Mouse (Mus musculus) MEL (cell line): ENCODE data around the gene Cnih3. TPM values are rescaled to one million over a fixed set of nuclear protein-coding genes. Genes with fewer than 3 reads are reported as not detected.

Source experiments
- DNase-seq: peaks from one replicate; pipeline ENCODE4 v3.0.0; 2011; ENCODE audit warnings: low read depth, low spot score
- H3K27ac ChIP-seq: 2 replicates; pipeline ENCODE4 v1.5.1; 2012; ENCODE audit warnings: low read depth, mild to moderate bottlenecking, control low read depth, low read length, moderate library complexity; ENCODE audit not compliant: control insufficient read depth
- H3K27me3 ChIP-seq, 2 experiments: fragments of 150-350 bp in 1 of 2; sonication (generic) in 1 of 2; 2 replicates each; pipeline ENCODE4 v1.6.1; 2012; ENCODE audit warnings: low read length in 2 of 2, mild to moderate bottlenecking in 2 of 2, improper control_type of control experiment in 1 of 2, moderate library complexity in 1 of 2; ENCODE audit not compliant: insufficient read depth in 2 of 2, control insufficient read depth in 1 of 2
- H3K36me3 ChIP-seq, 2 experiments: 2 replicates each; pipeline ENCODE4 v1.6.1; 2012 to 2014; ENCODE audit warnings: low read length in 2 of 2, improper control_type of control experiment in 1 of 2, inconsistent platforms in 1 of 2, mild to moderate bottlenecking in 1 of 2; ENCODE audit not compliant: insufficient read depth in 2 of 2, control insufficient read depth in 1 of 2
- H3K4me1 ChIP-seq, 2 experiments: fragments of 150-350 bp in 1 of 2; sonication (generic) in 1 of 2; 2 replicates each; pipeline ENCODE4 v1.6.1; 2012; ENCODE audit warnings: low read length in 2 of 2, improper control_type of control experiment in 1 of 2, mild to moderate bottlenecking in 1 of 2; ENCODE audit not compliant: insufficient read depth in 2 of 2, control insufficient read depth in 1 of 2
- H3K4me3 ChIP-seq, 2 experiments: fragments of 150-350 bp in 1 of 2; sonication (generic) in 1 of 2; 2 replicates each; pipeline ENCODE4 v1.5.1; 2012; ENCODE audit warnings: low read depth in 2 of 2, low read length in 2 of 2, mild to moderate bottlenecking in 2 of 2, moderate library complexity in 2 of 2, control low read depth in 1 of 2, improper control_type of control experiment in 1 of 2; ENCODE audit not compliant: control insufficient read depth in 1 of 2, insufficient read depth in 1 of 2
- H3K79me2 ChIP-seq: 2 replicates; pipeline ENCODE4 v1.6.1; 2012; ENCODE audit warnings: mild to moderate bottlenecking, low read length, moderate library complexity; ENCODE audit not compliant: control insufficient read depth, poor library complexity, insufficient read depth
- H3K9ac ChIP-seq: 2 replicates; pipeline ENCODE4 v1.6.1; 2012; ENCODE audit warnings: low read depth, mild to moderate bottlenecking, control low read depth, low read length, moderate library complexity; ENCODE audit not compliant: control insufficient read depth, poor library complexity, severe bottlenecking
- H3K9me3 ChIP-seq: fragments of 150-350 bp; sonication (generic); replicated peaks from 2 replicates; pipeline ENCODE4 v1.6.1; 2012; ENCODE audit warnings: mild to moderate bottlenecking, low read length, improper control_type of control experiment, moderate library complexity; ENCODE audit not compliant: insufficient read depth
- BHLHE40 ChIP-seq: IDR thresholded peaks from 2 replicates; pipeline ENCODE4 v1.6.1; 2012; ENCODE audit warnings: low read depth, mild to moderate bottlenecking, inconsistent platforms, low read length, improper control_type of control experiment, borderline replicate concordance
- CHD1 ChIP-seq: IDR thresholded peaks from 2 replicates; pipeline ENCODE4 v1.6.1; 2012; ENCODE audit warnings: low read depth, mild to moderate bottlenecking, inconsistent platforms, low read length, improper control_type of control experiment
- CHD2 ChIP-seq: IDR thresholded peaks from 2 replicates; pipeline ENCODE4 v1.6.1; 2011; ENCODE audit warnings: low read length, improper control_type of control experiment
- E2F4 ChIP-seq: IDR thresholded peaks from 2 replicates; pipeline ENCODE4 v1.6.1; 2011; ENCODE audit warnings: low read depth, low read length, improper control_type of control experiment, borderline replicate concordance
- ETS1 ChIP-seq: IDR thresholded peaks from 2 replicates; pipeline ENCODE4 v1.6.1; 2012; ENCODE audit warnings: low read depth, mild to moderate bottlenecking, inconsistent platforms, low read length, improper control_type of control experiment, moderate library complexity
- GABPA ChIP-seq: IDR thresholded peaks from 2 replicates; pipeline ENCODE4 v1.6.1; 2012; ENCODE audit warnings: low read depth, mild to moderate bottlenecking, inconsistent platforms, low read length, improper control_type of control experiment, moderate library complexity
- GATA1 ChIP-seq: IDR thresholded peaks from 2 replicates; pipeline ENCODE4 v1.6.1; 2011; ENCODE audit warnings: low read depth, low read length, improper control_type of control experiment
- MAFK ChIP-seq: IDR thresholded peaks from 2 replicates; pipeline ENCODE4 v1.6.1; 2011; ENCODE audit warnings: low read depth, mild to moderate bottlenecking, low read length, improper control_type of control experiment, borderline replicate concordance
- MAX ChIP-seq: IDR thresholded peaks from 2 replicates; pipeline ENCODE4 v1.6.1; 2011; ENCODE audit warnings: low read length, improper control_type of control experiment
- MAZ ChIP-seq: IDR thresholded peaks from 2 replicates; pipeline ENCODE4 v1.6.1; 2012; ENCODE audit warnings: low read depth, mild to moderate bottlenecking, inconsistent platforms, low read length, improper control_type of control experiment
- MEF2A ChIP-seq: IDR thresholded peaks from 2 replicates; pipeline ENCODE4 v1.6.1; 2014; ENCODE audit warnings: low read depth, mild to moderate bottlenecking, inconsistent platforms, low read length, improper control_type of control experiment; ENCODE audit not compliant: poor library complexity, insufficient replicate concordance, severe bottlenecking; ENCODE audit errors: extremely low read depth
- MYB ChIP-seq: IDR thresholded peaks from 2 replicates; pipeline ENCODE4 v1.6.1; 2011; ENCODE audit warnings: mild to moderate bottlenecking, low read depth, low read length, improper control_type of control experiment
- MYC ChIP-seq: IDR thresholded peaks from 2 replicates; pipeline ENCODE4 v1.6.1; 2011; ENCODE audit warnings: low read depth, mild to moderate bottlenecking, low read length, improper control_type of control experiment, moderate library complexity
- NELFE ChIP-seq: IDR thresholded peaks from 2 replicates; pipeline ENCODE4 v1.6.1; 2011; ENCODE audit warnings: low read depth, low read length, improper control_type of control experiment
- POLR2A ChIP-seq, 2 experiments: IDR thresholded peaks; 2 replicates each; pipeline ENCODE4 v1.6.1; 2011 to 2012; ENCODE audit warnings: low read length in 2 of 2, mild to moderate bottlenecking in 2 of 2, control low read depth in 1 of 2, improper control_type of control experiment in 1 of 2, low read depth in 1 of 2, moderate library complexity in 1 of 2; ENCODE audit not compliant: control insufficient read depth in 1 of 2, insufficient read depth in 1 of 2, poor library complexity in 1 of 2
- POLR2AphosphoS2 ChIP-seq: IDR thresholded peaks from 2 replicates; pipeline ENCODE4 v1.6.1; 2011; ENCODE audit warnings: low read length, improper control_type of control experiment
- RAD21 ChIP-seq: IDR thresholded peaks from 2 replicates; pipeline ENCODE4 v1.6.1; 2011; ENCODE audit warnings: mild to moderate bottlenecking, low read depth, low read length, improper control_type of control experiment
- SIN3A ChIP-seq: IDR thresholded peaks from 2 replicates; pipeline ENCODE4 v1.6.1; 2012; ENCODE audit warnings: low read length, improper control_type of control experiment, inconsistent platforms
- TCF12 ChIP-seq: IDR thresholded peaks from 2 replicates; pipeline ENCODE4 v1.6.1; 2014; ENCODE audit warnings: low read depth, mild to moderate bottlenecking, inconsistent platforms, low read length, improper control_type of control experiment, moderate library complexity
- UBTF ChIP-seq: IDR thresholded peaks from 2 replicates; pipeline ENCODE4 v1.6.1; 2012; ENCODE audit warnings: low read depth, mild to moderate bottlenecking, inconsistent platforms, low read length, improper control_type of control experiment, moderate library complexity, borderline replicate concordance; ENCODE audit not compliant: insufficient read depth
- USF2 ChIP-seq, 2 experiments: IDR thresholded peaks; 2 replicates each; pipeline ENCODE4 v1.6.1; 2011 to 2012; ENCODE audit warnings: improper control_type of control experiment in 2 of 2, low read length in 2 of 2, borderline replicate concordance in 1 of 2, inconsistent platforms in 1 of 2, low read depth in 1 of 2, mild to moderate bottlenecking in 1 of 2; ENCODE audit not compliant: insufficient read depth in 1 of 2
- ZC3H11A ChIP-seq: IDR thresholded peaks from 2 replicates; pipeline ENCODE4 v1.6.1; 2012; ENCODE audit warnings: low read depth, mild to moderate bottlenecking, inconsistent platforms, low read length, improper control_type of control experiment
- ZKSCAN1 ChIP-seq: IDR thresholded peaks from 2 replicates; pipeline ENCODE4 v1.6.1; 2012; ENCODE audit warnings: low read depth, mild to moderate bottlenecking, inconsistent platforms, low read length, improper control_type of control experiment, moderate library complexity
- polyA plus RNA-seq, 2 experiments: library from polyadenylated mRNA; stranded (reverse) in 1 of 2; unstranded in 1 of 2; fragments of >175 nt in 1 of 2; fragments of >200 nt in 1 of 2; gene quantifications; 2 replicates each; pipeline versions ENCODE4 v1.2.1 to v1.2.4; 2012; ENCODE audit warnings: low replicate concordance in 2 of 2, low read depth in 1 of 2; ENCODE audit not compliant: insufficient read length in 2 of 2, insufficient read depth in 1 of 2, missing spikeins in 1 of 2
- total RNA-seq: library from RNA; depleted of rRNA; stranded (reverse); fragments of 300-350 nt; gene quantifications from 2 replicates; pipeline ENCODE4 v1.2.3, GENCODE M21; 2012

Gene Cnih3
- total and polyA plus RNA-seq, 3 experiments = not detected

DNA sequence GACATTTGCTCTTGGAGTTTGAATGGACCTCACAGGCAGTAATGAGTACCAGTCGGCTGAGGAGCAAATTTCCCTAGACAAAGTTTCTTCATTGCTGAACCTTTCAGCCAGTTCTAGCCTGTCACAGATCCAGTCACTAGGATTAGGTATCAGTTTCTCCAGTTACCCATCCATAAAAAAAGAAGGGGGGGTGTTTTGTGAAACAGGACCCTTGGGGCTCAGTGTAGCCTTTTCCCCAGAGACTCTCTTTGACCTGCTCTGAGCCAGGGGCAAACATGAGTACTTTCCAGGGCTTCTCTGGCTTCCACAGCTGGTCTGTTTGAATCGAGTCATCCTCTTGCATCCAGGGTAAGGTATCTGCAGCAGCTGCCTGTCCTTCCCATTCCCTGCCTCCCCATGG lies 5.4 kb downstream of the Cnih3 start:
- DNase-seq = no peak
- H3K36me3 ChIP-seq = no peaks in the 10 kb centered on the region
- H3K27me3 ChIP-seq = peaks cover 0 to 1% of the 10 kb centered on the region in 2 experiments; a peak in 3 of 4 replicates
- no peak overlapping the region for H3K4me3 ChIP-seq
- H3K27ac ChIP-seq = no peak overlapping the region
- H3K9me3 ChIP-seq = no peaks in the 10 kb centered on the region
- no peak overlapping the region for H3K9ac ChIP-seq
- no peaks in the 10 kb centered on the region for H3K4me1 ChIP-seq
- TF ChIP-seq POLR2AphosphoS2 (no peak), ZKSCAN1 (no peak), MAFK (no peak), ZC3H11A (no peak), GATA1 (no peak), NELFE (no peak), ETS1 (no peak), E2F4 (no peak), CHD2 (no peak), RAD21 (no peak)
- TF ChIP-seq, all 39 proteins: peak for 0
- no peaks in the 10 kb centered on the region for H3K79me2 ChIP-seq

DNA sequence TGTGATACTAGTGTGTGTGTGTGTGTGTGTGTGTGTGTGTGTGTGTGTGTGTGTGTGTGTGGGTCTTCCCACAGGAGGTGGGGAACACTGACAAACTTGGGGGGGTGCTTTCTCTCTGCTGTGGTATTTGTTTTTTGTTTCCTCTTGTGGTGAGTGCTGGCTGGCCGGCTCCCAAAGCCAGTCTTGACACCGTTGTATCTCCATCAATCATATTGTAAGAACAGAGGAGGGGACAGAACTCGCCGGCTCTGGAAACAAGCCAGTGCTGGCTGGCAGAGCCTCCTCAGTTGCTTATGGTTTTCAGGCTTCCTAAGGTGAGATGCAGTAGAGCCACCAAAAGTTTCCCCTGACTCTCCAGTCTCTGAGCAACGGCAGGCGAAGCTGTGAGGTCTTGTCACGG lies 6.1 kb downstream of the Cnih3 start:
- Histone ChIP-seq H3K79me2 (no peaks in the 10 kb centered on the region), H3K4me3 (no peak overlapping the region), H3K27ac (no peak overlapping the region), H3K4me1 (no peaks in the 10 kb centered on the region), H3K9ac (no peak overlapping the region), H3K9me3 (no peaks in the 10 kb centered on the region), H3K36me3 (no peaks in the 10 kb centered on the region), H3K27me3 (peaks cover 0 to 1% of the 10 kb centered on the region in 2 experiments; a peak in 3 of 4 replicates)
- no peak for DNase-seq
- TF ChIP-seq SIN3A (no peak), MAX (no peak), MAZ (no peak), CHD1 (no peak), GABPA (no peak), TCF12 (no peak), BHLHE40 (no peak), ZC3H11A (no peak), GATA1 (no peak), ZKSCAN1 (no peak), USF2 (IDR thresholded peaks at IDR 0.05; ENCODE audit: borderline replicate concordance in 1 of 2, insufficient read depth in 1 of 2, low read depth in 1 of 2, low read length in 2 of 2) (no peak), UBTF (no peak), MAFK (no peak), E2F4 (no peak), MEF2A (no peak), MYB (no peak), MYC (no peak), POLR2A (IDR thresholded peaks at IDR 0.05; ENCODE audit: control insufficient read depth in 1 of 2, insufficient read depth in 1 of 2, low read depth in 1 of 2, low read length in 2 of 2, poor library complexity in 1 of 2) (no peak)
